16 mouse cellular contexts compared by ENCODE assay signal in the genomic region with DNA sequence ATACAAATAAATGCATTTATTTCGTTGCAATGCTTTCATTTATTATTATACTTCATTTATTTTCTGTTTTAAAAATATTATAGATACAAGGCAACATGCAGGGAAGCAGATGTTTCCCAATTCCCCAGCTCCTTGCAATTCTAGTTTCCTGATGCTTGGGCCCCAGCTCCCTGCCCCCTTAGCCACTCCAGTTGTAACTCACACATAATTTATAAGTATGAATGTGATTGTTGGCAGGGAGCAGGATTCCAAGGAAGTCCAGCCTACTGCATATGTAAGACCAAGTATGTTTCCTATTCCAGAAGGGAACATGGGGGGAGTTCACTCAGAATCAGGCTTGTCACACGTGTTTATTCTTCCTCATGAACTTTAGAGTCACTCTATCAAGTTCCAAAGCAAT.
"Had no signal": no experiment of that assay in that cellular context is flagged by ENCODE, and none has a peak within 500 bp of the region (broad histone marks: within the 10 kb centered on the region; RNA-seq: fewer than 3 reads in every experiment).

No protein-coding gene starts in this region.

- H3K27ac ChIP-seq: hindbrain, embryonic 15.5 days; left cerebral cortex, adult 2 months; limb, embryonic 10.5 days; liver, embryonic 15.5 days; macrophage; neural tube, embryonic 13.5 days had no signal

- DNase-seq: retina, postnatal 1 day; right cerebral cortex, postnatal 4 days; spleen, adult 18-20 months; thymus, adult 18-20 months; thymus, postnatal 14 days had no signal

- H3K27me3 ChIP-seq: hindbrain, embryonic 15.5 days; liver, embryonic 15.5 days; neural tube, embryonic 13.5 days had no signal

- H3K36me3 ChIP-seq: hindbrain, embryonic 15.5 days; limb, embryonic 10.5 days; liver, embryonic 15.5 days; neural tube, embryonic 13.5 days had no signal

- H3K9ac ChIP-seq: hindbrain, embryonic 15.5 days; liver, embryonic 15.5 days; neural tube, embryonic 13.5 days had no signal

- H3K4me2 ChIP-seq: hindbrain, embryonic 15.5 days; liver, embryonic 11.5 days; liver, embryonic 15.5 days; midbrain, embryonic 11.5 days; neural tube, embryonic 13.5 days had no signal

- H3K4me1 ChIP-seq: hindbrain, embryonic 15.5 days; limb, embryonic 10.5 days; liver, embryonic 15.5 days; megakaryocyte, embryonic 14.5 days; neural tube, embryonic 13.5 days had no signal

- H3K9me3 ChIP-seq: hindbrain, embryonic 15.5 days; limb, embryonic 10.5 days; liver, embryonic 15.5 days; neural tube, embryonic 13.5 days had no signal

- ATAC-seq: intestine, embryonic 16.5 days; midbrain, embryonic 16.5 days had no signal

- H3K4me3 ChIP-seq: hindbrain, embryonic 15.5 days; left cerebral cortex, adult 2 months; limb, embryonic 10.5 days; liver, embryonic 15.5 days; megakaryocyte, embryonic 14.5 days; neural tube, embryonic 13.5 days had no signal
